Mouse (Mus musculus) kidney, embryonic 16.5 days (tissue): ENCODE measurements at regions not wholly inside any gene's neighbourhood (a gene's known extent, or its start where the extent isn't known, plus 50 kb on each side); places are given as distances from the start of the nearest gene placed in this dataset.

Source experiments
- ATAC-seq: fragments of 200-750 bp; cut with Nextera tagmentation; 2 replicates; pipeline ENCODE4 v1.8.0; 2017; ENCODE audit warnings: moderate TSS enrichment; ENCODE audit not compliant: low FRiP score, low TSS enrichment
- H3K27ac ChIP-seq: fragments of 300-500 bp; sonication (generic); 2 replicates; pipeline ENCODE4 v1.5.1; 2014; ENCODE audit warnings: low read length
- H3K27me3 ChIP-seq: fragments of 300-500 bp; sonication (generic); 2 replicates; pipeline ENCODE4 v1.6.1; 2014; ENCODE audit warnings: low read length, control low read depth, mixed read lengths; ENCODE audit not compliant: insufficient read depth
- H3K36me3 ChIP-seq: fragments of 300-500 bp; sonication (generic); 2 replicates; pipeline ENCODE4 v1.6.1; 2014; ENCODE audit warnings: low read length, control low read depth, mixed read lengths; ENCODE audit not compliant: insufficient read depth
- H3K4me1 ChIP-seq: fragments of 300-500 bp; sonication (generic); 2 replicates; pipeline ENCODE4 v1.6.1; 2014; ENCODE audit warnings: low read length, control low read depth, mixed read lengths; ENCODE audit not compliant: insufficient read depth
- H3K4me2 ChIP-seq: fragments of 300-500 bp; sonication (generic); replicated peaks from 2 replicates; pipeline ENCODE4 v1.6.1; 2014; ENCODE audit warnings: low read depth, low read length
- H3K4me3 ChIP-seq: fragments of 300-500 bp; sonication (generic); 2 replicates; pipeline ENCODE4 v1.5.1; 2014; ENCODE audit warnings: mild to moderate bottlenecking, low read length
- H3K9ac ChIP-seq: fragments of 300-500 bp; sonication (generic); replicated peaks from 2 replicates; pipeline ENCODE4 v1.6.1; 2014; ENCODE audit warnings: low read length
- H3K9me3 ChIP-seq: fragments of 300-500 bp; sonication (generic); 2 replicates; pipeline ENCODE4 v1.6.1; 2016; ENCODE audit warnings: low read length, control low read depth
- WGBS: fragments of 180-500 bp; shearing (Covaris S2); extraction: QIAGEN DNeasy Blood & Tissue Kit; methylation state at CpG from one replicate; pipeline ENCODE4 v1.1.7; 2014; 5-methylcytosine and 5-hydroxymethylcytosine counted together

GRCm38 (mm10) chr3:38248941-38249340, 235.7 kb downstream of the Ankrd50 start:
- Histone ChIP-seq H3K27ac (no peak overlapping the region), H3K9me3 (no peaks in the 10 kb centered on the region), H3K9ac (no peak overlapping the region), H3K4me3 (no peak overlapping the region), H3K4me1 (no peaks in the 10 kb centered on the region), H3K4me2 (no peak overlapping the region), H3K27me3 (no peaks in the 10 kb centered on the region), H3K36me3 (no peaks in the 10 kb centered on the region)
- 69% methylated on average over 1 of the region's 1 CpGs for WGBS
- no peak for ATAC-seq

GRCm38 (mm10) chr3:38246439-38246838, 238.2 kb downstream of the Ankrd50 start:
- Histone ChIP-seq H3K36me3 (no peaks in the 10 kb centered on the region), H3K27ac (no peak overlapping the region), H3K4me3 (no peak overlapping the region), H3K4me1 (no peaks in the 10 kb centered on the region), H3K9me3 (no peaks in the 10 kb centered on the region), H3K4me2 (no peak overlapping the region), H3K9ac (no peak overlapping the region), H3K27me3 (no peaks in the 10 kb centered on the region)
- WGBS = 38% methylated on average over 2 of the region's 2 CpGs
- no peak for ATAC-seq

- no peak for ATAC-seq
- no peaks in the 10 kb centered on the region for H3K36me3 ChIP-seq
- no peaks in the 10 kb centered on the region for H3K9me3 ChIP-seq
- no peaks in the 10 kb centered on the region for H3K4me1 ChIP-seq
- H3K4me2 ChIP-seq = no peak overlapping the region
- H3K9ac ChIP-seq = no peak overlapping the region
- no peaks in the 10 kb centered on the region for H3K27me3 ChIP-seq
- H3K4me3 ChIP-seq = no peak overlapping the region
- WGBS = 89% methylated on average over 3 of the region's 3 CpGs
- no peak overlapping the region for H3K27ac ChIP-seq
Measured at GRCm38 (mm10) chr3:38243209-38243608, 241.4 kb downstream of the Ankrd50 start.

GRCm38 (mm10) chr3:38237616-38238015, 247.0 kb downstream of the Ankrd50 start:
- Histone ChIP-seq H3K9me3 (no peaks in the 10 kb centered on the region), H3K4me1 (peaks cover 2% of the 10 kb centered on the region; the same call in 1 of the 2 replicates), H3K27me3 (no peaks in the 10 kb centered on the region), H3K27ac (no peak overlapping the region), H3K4me2 (no peak overlapping the region), H3K9ac (no peak overlapping the region), H3K4me3 (no peak overlapping the region), H3K36me3 (no peaks in the 10 kb centered on the region)
- no peak for ATAC-seq
- 73% methylated on average over 2 of the region's 2 CpGs for WGBS

- Histone ChIP-seq H3K27ac (no peak overlapping the region), H3K4me2 (no peak overlapping the region), H3K9ac (no peak overlapping the region), H3K4me3 (no peak overlapping the region), H3K36me3 (no peaks in the 10 kb centered on the region), H3K9me3 (no peaks in the 10 kb centered on the region), H3K4me1 (peaks cover 14% of the 10 kb centered on the region), H3K27me3 (no peaks in the 10 kb centered on the region)
- 75% methylated on average over 9 of the region's 9 CpGs for WGBS
- no peak for ATAC-seq
Measured at GRCm38 (mm10) chr3:38235736-38236083, 248.9 kb downstream of the Ankrd50 start.

GRCm38 (mm10) chr3:38235033-38235735, 249.5 kb downstream of the Ankrd50 start:
- Histone ChIP-seq H3K9ac (no peak overlapping the region), H3K9me3 (no peaks in the 10 kb centered on the region), H3K4me1 (peaks cover 14% of the 10 kb centered on the region), H3K4me3 (no peak overlapping the region), H3K27ac (no peak overlapping the region), H3K36me3 (no peaks in the 10 kb centered on the region), H3K27me3 (no peaks in the 10 kb centered on the region), H3K4me2 (no peak overlapping the region)
- no peak for ATAC-seq
- WGBS = 72% methylated on average over 18 of the region's 18 CpGs

- H3K4me2 ChIP-seq = no peak overlapping the region
- ATAC-seq = no peak
- H3K27me3 ChIP-seq = no peaks in the 10 kb centered on the region
- H3K4me1 ChIP-seq = peaks cover 14% of the 10 kb centered on the region
- H3K36me3 ChIP-seq = no peaks in the 10 kb centered on the region
- H3K27ac ChIP-seq = no peak overlapping the region
- 29% methylated on average over 4 of the region's 4 CpGs for WGBS
- H3K4me3 ChIP-seq = no peak overlapping the region
- no peaks in the 10 kb centered on the region for H3K9me3 ChIP-seq
- no peak overlapping the region for H3K9ac ChIP-seq
Measured at GRCm38 (mm10) chr3:38234534-38234933, 250.1 kb downstream of the Ankrd50 start.

- H3K4me1 ChIP-seq = peaks cover 14% of the 10 kb centered on the region
- H3K27ac ChIP-seq = no peak overlapping the region
- no peaks in the 10 kb centered on the region for H3K36me3 ChIP-seq
- H3K9me3 ChIP-seq = no peaks in the 10 kb centered on the region
- H3K27me3 ChIP-seq = no peaks in the 10 kb centered on the region
- H3K4me3 ChIP-seq = no peak overlapping the region
- 64% methylated on average over 2 of the region's 2 CpGs for WGBS
- H3K4me2 ChIP-seq = no peak overlapping the region
- H3K9ac ChIP-seq = no peak overlapping the region
- ATAC-seq = no peak
Measured at GRCm38 (mm10) chr3:38234006-38234405, 250.6 kb downstream of the Ankrd50 start.

- Histone ChIP-seq H3K4me2 (no peak overlapping the region), H3K4me3 (no peak overlapping the region), H3K9ac (no peak overlapping the region), H3K27me3 (no peaks in the 10 kb centered on the region), H3K4me1 (peaks cover 14% of the 10 kb centered on the region), H3K36me3 (no peaks in the 10 kb centered on the region), H3K27ac (no peak overlapping the region), H3K9me3 (no peaks in the 10 kb centered on the region)
- no peak for ATAC-seq
- WGBS = 91% methylated on average over 3 of the region's 3 CpGs
Measured at GRCm38 (mm10) chr3:38233091-38233490, 251.6 kb downstream of the Ankrd50 start.

- Histone ChIP-seq H3K4me3 (no peak overlapping the region), H3K9ac (no peak overlapping the region; the same call in 1 of the 2 replicates), H3K27me3 (no peaks in the 10 kb centered on the region), H3K36me3 (no peaks in the 10 kb centered on the region), H3K9me3 (no peaks in the 10 kb centered on the region), H3K27ac (peak overlapping the region; percentile 39; the same call in 1 of the 2 replicates), H3K4me2 (0 out of 2 replicates have a peak overlapping the region, but pooled peaks have one; percentile 26), H3K4me1 (peaks cover 14% of the 10 kb centered on the region)
- 44% methylated on average over 14 of the region's 15 CpGs for WGBS
- peak; percentile 94 for ATAC-seq
Measured at GRCm38 (mm10) chr3:38232111-38233076, 252.2 kb downstream of the Ankrd50 start.
